Mouse (Mus musculus): ENCODE data around the gene Tigar.

Gene Tigar

DNA sequence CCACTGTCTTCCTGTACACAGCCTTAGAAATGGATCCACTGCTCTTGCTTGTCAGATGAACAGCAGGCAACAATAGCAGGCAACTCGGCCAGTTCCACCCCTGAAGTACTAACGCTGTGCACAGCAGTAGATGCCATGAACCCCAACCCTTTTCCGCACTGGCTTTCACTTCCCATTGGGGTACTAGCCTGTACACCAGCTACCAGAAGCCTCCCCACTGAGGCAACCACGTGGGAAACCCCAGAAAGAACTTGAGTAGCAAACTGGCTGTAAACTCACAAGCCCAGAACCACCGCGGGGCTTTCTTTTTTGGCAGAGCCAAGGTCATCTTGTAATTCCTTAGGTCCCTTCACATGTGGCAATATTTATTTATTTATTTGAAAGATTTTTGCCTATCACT is 27.5 kb downstream of the Tigar start:
- no peak for DNase-seq (ENCODE audit: low spot score)

DNA sequence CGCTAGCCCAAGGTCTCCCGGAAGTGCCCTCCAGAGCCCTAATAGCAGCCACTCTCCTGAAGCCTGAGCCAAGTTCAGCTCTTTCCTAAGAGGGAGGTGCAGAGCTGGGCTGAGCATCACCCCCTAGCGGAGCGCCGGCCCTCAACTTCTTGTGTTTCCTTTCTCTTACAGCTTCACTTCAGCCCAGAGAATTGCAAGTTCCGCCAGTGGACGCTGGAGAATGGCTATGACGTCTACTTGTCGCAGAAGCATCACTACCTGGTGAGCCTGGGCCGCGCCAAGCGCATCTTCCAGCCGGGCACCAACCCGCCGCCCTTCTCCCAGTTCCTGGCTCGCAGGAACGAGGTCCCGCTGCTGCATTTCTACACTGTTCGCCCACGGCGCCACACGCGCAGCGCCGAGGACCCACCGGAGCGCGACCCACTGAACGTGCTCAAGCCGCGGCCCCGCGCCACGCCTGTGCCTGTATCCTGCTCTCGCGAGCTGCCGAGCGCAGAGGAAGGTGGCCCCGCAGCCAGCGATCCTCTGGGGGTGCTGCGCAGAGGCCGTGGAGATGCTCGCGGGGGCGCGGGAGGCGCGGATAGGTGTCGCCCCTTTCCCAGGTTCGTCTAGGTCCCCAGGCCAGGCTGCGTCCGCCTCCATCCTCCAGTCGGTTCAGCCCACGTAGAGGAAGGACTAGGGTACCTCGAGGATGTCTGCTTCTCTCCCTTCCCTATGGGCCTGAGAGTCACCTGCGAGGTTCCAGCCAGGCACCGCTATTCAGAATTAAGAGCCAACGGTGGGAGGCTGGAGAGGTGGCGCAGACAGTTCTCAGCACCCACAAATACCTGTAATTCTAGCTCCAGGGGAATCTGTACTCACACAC is 29.3 kb downstream of the Tigar start:
- DNase-seq (ENCODE audit: low spot score) = peak; percentile 26

DNA sequence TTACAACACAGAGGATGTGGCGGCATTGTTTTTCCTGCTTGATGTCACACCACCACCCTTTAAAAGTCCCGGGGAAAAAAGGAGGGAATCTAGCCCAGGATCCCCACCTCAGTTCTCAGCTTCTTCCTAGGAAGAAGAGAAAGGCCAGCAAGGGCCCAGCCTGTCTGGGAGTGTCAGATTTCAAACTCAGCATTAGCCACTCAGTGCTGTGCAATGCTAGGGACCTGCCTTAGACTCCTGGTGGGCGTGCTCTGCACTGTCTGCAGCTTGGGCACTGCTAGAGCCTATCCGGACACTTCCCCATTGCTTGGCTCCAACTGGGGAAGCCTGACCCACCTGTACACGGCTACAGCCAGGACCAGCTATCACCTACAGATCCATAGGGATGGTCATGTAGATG is 36.5 kb downstream of the Tigar start, which contains the start of gene Fgf23:
Gene Fgf23 (plus strand): TSS at position 86 of the 400 bp plus-strand sequence.
- peak; percentile 14 for DNase-seq (ENCODE audit: low spot score)

DNA sequence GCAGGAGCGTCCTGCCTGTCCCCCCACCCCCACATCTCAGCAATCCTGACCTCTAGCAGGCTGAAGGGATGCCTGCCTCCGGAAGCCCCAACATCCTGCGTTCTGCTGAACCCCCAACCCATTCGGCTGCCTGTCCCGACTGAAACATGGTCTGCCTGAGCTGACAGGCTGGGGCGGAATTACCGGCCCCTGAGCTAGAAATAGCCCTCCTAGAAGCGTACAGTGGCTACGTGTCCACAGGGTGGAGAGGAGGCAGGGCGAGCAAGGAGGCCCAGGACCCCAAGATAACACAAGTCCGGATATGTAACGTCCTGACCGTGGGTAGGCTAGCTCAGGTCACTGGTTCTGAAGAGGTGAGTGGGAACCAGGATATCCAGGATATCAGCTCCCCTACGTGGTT is 44.5 kb downstream of the Tigar start:
- DNase-seq (ENCODE audit: low spot score) = peak; percentile 11

DNA sequence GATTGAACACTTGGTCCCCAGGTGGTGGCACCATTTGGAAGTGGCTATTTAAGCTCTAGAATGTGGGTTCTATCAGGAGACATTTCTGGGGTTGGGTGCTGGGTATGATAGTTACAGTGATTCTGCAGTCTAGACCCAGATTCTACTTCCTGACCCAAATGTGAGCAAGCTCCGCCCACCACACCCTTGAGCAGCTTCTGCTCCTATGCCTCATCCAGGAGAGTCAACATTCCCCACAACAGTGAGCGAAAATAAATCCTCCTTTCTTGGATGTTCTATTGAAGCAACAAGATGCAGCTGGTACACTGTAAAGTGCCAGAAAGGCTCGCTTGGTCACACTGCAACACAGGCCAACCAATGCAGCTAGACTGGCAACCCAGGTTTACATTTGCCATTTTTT is 45.4 kb downstream of the Tigar start:
- no peak for DNase-seq (ENCODE audit: low spot score)

DNA sequence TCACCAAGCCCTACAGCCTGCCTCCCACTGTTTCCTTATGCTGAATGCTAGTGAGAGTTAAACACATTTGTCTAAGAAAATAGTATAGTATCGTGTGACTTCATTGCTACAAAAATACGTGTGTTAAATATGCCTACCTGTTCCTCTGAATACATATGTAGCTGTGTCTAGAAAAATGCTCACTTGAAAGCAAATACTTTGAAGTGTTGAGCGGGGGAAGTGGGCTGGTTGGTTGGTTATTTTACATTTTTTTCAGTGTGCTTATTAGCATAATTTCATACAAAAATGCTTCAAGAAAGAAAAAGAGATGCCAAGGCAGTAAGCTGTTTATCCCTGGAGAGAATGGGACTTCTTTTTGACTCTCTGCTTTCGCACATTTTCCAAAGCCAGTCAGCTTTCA is 49.4 kb downstream of the Tigar start:
- no peak for DNase-seq (ENCODE audit: low spot score)

DNA sequence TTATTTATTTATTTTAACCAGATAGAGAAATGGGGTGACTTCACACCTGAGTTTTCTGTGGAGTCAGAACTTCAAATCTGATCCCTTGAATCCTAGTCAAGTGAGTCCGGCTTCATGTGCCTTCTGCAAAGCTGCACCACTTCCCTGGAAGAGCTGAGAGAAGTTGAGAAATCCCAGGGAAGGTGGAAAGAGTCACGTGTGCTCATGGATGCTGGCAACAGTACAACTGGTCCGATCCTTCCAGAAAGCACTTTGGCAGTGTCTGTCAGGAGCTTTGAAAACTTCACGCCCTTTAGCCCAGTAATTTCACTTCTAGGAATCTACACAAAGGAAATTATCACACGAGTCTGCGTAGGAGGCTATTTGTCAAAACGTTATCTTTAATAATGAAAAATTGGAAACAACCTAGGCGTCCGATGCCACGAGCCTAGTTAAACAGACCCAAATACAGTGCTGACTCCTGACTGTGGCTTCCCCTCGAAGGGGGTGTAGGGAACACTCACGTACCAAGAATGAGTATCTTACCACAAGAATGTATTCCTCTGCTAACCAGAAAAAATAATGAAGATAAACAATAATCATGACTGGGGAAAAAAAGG is 52.3 kb downstream of the Tigar start:
- no peak for DNase-seq (ENCODE audit: low spot score)

DNA sequence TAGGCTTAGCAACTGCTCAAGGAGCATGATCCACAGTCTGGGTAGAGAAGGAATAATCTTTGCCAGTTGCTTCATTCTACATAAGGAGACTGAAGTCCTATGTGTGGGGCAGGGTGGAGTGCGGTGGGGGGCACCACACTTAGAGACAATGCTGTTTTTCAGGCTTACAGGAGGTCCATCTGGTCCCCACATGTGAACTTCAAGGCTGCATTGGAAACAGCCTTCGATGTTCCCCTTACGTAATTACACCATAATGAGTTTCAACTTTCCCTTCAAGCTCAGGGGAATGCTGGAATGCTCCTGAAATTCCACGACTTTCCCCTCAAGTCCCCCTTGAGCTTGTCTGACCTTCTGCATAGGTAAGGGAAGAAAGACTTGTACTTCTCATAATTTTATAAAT is 58.5 kb downstream of the Tigar start:
- DNase-seq (ENCODE audit: low spot score) = no peak

DNA sequence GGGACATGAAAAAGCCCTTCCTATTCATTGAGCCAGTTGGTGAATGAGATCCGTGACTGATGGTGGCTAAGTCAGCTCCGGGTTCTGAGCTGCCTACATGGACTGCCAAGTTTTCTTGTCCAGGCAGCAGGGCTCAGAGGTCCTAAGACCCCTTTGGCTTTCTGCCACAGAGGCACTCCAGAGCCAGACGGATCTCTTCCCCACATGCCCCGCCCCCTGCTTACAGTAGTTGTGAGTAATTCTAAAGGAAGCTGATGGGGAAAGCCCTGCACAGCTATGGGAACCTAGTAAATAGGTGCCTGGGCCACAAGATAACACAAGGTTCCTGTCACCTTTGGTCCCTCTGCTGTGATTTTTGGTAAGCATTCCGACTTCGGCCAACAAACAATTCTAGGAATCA is 64.4 kb downstream of the Tigar start:
- DNase-seq (ENCODE audit: low spot score) = no peak

All from yolk sac, embryonic 10.5 days (tissue).